Mouse (Mus musculus) forebrain, embryonic 12.5 days (tissue): ENCODE measurements around the gene Cyb561a3. TPM values are rescaled to one million over a fixed set of nuclear protein-coding genes. Genes with fewer than 3 reads are reported as not detected.

Experiments
- ATAC-seq: fragments of 200-750 bp; cut with Nextera tagmentation; 2 replicates; pipeline ENCODE4 v1.8.0; 2017; ENCODE audit warnings: moderate TSS enrichment; ENCODE audit not compliant: low FRiP score
- H3K27ac ChIP-seq: fragments of 300-500 bp; sonication (generic); 2 replicates; pipeline ENCODE4 v1.5.1; 2016; ENCODE audit warnings: mild to moderate bottlenecking
- H3K27me3 ChIP-seq: fragments of 300-500 bp; sonication (generic); 2 replicates; pipeline ENCODE4 v1.6.1; 2016; ENCODE audit warnings: mild to moderate bottlenecking
- H3K36me3 ChIP-seq: fragments of 300-500 bp; sonication (generic); replicated peaks from 2 replicates; pipeline ENCODE4 v1.6.1; 2016; ENCODE audit warnings: mild to moderate bottlenecking
- H3K4me1 ChIP-seq: fragments of 300-500 bp; sonication (generic); 2 replicates; pipeline ENCODE4 v1.6.1; 2016
- H3K4me2 ChIP-seq: fragments of 300-500 bp; sonication (generic); 2 replicates; pipeline ENCODE4 v1.6.1; 2016; ENCODE audit warnings: mild to moderate bottlenecking, moderate library complexity
- H3K4me3 ChIP-seq: fragments of 300-500 bp; sonication (generic); replicated peaks from 2 replicates; pipeline ENCODE4 v1.5.1; 2016; ENCODE audit warnings: mild to moderate bottlenecking
- H3K9ac ChIP-seq: fragments of 300-500 bp; sonication (generic); 2 replicates; pipeline ENCODE4 v1.6.1; 2016; ENCODE audit warnings: mild to moderate bottlenecking
- H3K9me3 ChIP-seq: fragments of 300-500 bp; sonication (generic); 2 replicates; pipeline ENCODE4 v1.6.1; 2016
- WGBS: fragments of 180-500 bp; shearing (Covaris S2); methylation state at CpG from one replicate; pipeline ENCODE4 v1.1.7; 2016; 5-methylcytosine and 5-hydroxymethylcytosine counted together
- polyA plus RNA-seq: library from polyadenylated mRNA; unstranded; fragments of >200 nt; fragmentation: Nextera tagmentation; extraction: Ambion mirVana; gene quantifications from 2 replicates; pipeline ENCODE4 v1.2.1, GENCODE M21; 2016

Gene Cyb561a3
- polyA plus RNA-seq, 1 experiment from 2014 or later, result 17.1 TPM

- H3K27ac ChIP-seq, result no peak overlapping the region
- 81% methylated on average over 4 of the region's 4 CpGs for WGBS
- H3K9me3 ChIP-seq, result no peaks in the 10 kb centered on the region
- H3K9ac ChIP-seq, result no peak overlapping the region
- H3K27me3 ChIP-seq, result no peaks in the 10 kb centered on the region
- peaks cover 10% of the 10 kb centered on the region for H3K36me3 ChIP-seq
- ATAC-seq, result no peak
- no peak overlapping the region for H3K4me2 ChIP-seq
- H3K4me3 ChIP-seq, result no peak overlapping the region
- H3K4me1 ChIP-seq, result no peaks in the 10 kb centered on the region
These were observed 11.8 kb upstream of the Cyb561a3 start for GRCm38 (mm10) chr19:10565217-10565616.

- ATAC-seq, result no peak
- Histone ChIP-seq H3K9ac (no peak overlapping the region), H3K27me3 (no peaks in the 10 kb centered on the region), H3K9me3 (no peaks in the 10 kb centered on the region), H3K4me1 (no peaks in the 10 kb centered on the region), H3K36me3 (peaks cover 52% of the 10 kb centered on the region), H3K27ac (no peak overlapping the region), H3K4me2 (no peak overlapping the region), H3K4me3 (no peak overlapping the region)
- WGBS, result 93% methylated on average over 6 of the region's 6 CpGs
These were observed 7.3 kb upstream of the Cyb561a3 start for GRCm38 (mm10) chr19:10569627-10570026.

GRCm38 (mm10) chr19:10580102-10580501 lies 3.1 kb downstream of the Cyb561a3 start:
- H3K4me1 ChIP-seq, result peaks cover 17% of the 10 kb centered on the region
- no peaks in the 10 kb centered on the region for H3K27me3 ChIP-seq
- H3K4me2 ChIP-seq, result no peak overlapping the region
- no peak for ATAC-seq
- no peaks in the 10 kb centered on the region for H3K9me3 ChIP-seq
- WGBS, result 77% methylated on average over 3 of the region's 3 CpGs
- H3K4me3 ChIP-seq, result no peak overlapping the region
- H3K9ac ChIP-seq, result no peak overlapping the region
- H3K27ac ChIP-seq, result no peak overlapping the region
- H3K36me3 ChIP-seq, result peaks cover 11% of the 10 kb centered on the region

GRCm38 (mm10) chr19:10580761-10581160 lies 3.8 kb downstream of the Cyb561a3 start:
- ATAC-seq, result no peak
- H3K9ac ChIP-seq, result no peak overlapping the region
- peaks cover 17% of the 10 kb centered on the region for H3K4me1 ChIP-seq
- H3K4me2 ChIP-seq, result no peak overlapping the region
- WGBS, result 84% methylated on average over 3 of the region's 3 CpGs
- H3K27ac ChIP-seq, result no peak overlapping the region
- H3K27me3 ChIP-seq, result no peaks in the 10 kb centered on the region
- H3K9me3 ChIP-seq, result no peaks in the 10 kb centered on the region
- H3K36me3 ChIP-seq, result peaks cover 9% of the 10 kb centered on the region; the same call in 1 of the 2 replicates
- H3K4me3 ChIP-seq, result no peak overlapping the region

GRCm38 (mm10) chr19:10581984-10582383 lies 5.0 kb downstream of the Cyb561a3 start:
- Histone ChIP-seq H3K27me3 (no peaks in the 10 kb centered on the region), H3K4me3 (no peak overlapping the region), H3K36me3 (peaks cover 9% of the 10 kb centered on the region; the same call in 1 of the 2 replicates), H3K4me1 (peaks cover 11% of the 10 kb centered on the region), H3K9ac (no peak overlapping the region), H3K4me2 (no peak overlapping the region), H3K27ac (no peak overlapping the region), H3K9me3 (no peaks in the 10 kb centered on the region)
- ATAC-seq, result no peak
- 91% methylated on average over 6 of the region's 6 CpGs for WGBS

GRCm38 (mm10) chr19:10583550-10584146 lies 6.7 kb downstream of the Cyb561a3 start:
- 72% methylated on average over 7 of the region's 7 CpGs for WGBS
- H3K4me2 ChIP-seq, result no peak overlapping the region
- no peak overlapping the region for H3K27ac ChIP-seq
- H3K36me3 ChIP-seq, result peaks cover 12% of the 10 kb centered on the region; the same call in 1 of the 2 replicates
- no peak overlapping the region for H3K9ac ChIP-seq
- peaks cover 1% of the 10 kb centered on the region for H3K4me1 ChIP-seq
- H3K9me3 ChIP-seq, result no peaks in the 10 kb centered on the region
- no peak overlapping the region for H3K4me3 ChIP-seq
- no peak for ATAC-seq
- no peaks in the 10 kb centered on the region for H3K27me3 ChIP-seq

- 89% methylated on average over 8 of the region's 8 CpGs for WGBS
- Histone ChIP-seq H3K36me3 (peaks cover 16% of the 10 kb centered on the region; the same call in 1 of the 2 replicates), H3K27ac (no peak overlapping the region), H3K9ac (no peak overlapping the region), H3K4me2 (no peak overlapping the region), H3K27me3 (no peaks in the 10 kb centered on the region), H3K4me3 (no peak overlapping the region), H3K9me3 (no peaks in the 10 kb centered on the region), H3K4me1 (no peaks in the 10 kb centered on the region; the same call in 1 of the 2 replicates)
- no peak for ATAC-seq
These were observed 8.1 kb downstream of the Cyb561a3 start for GRCm38 (mm10) chr19:10585112-10585511.

- no peak overlapping the region for H3K9ac ChIP-seq
- no peaks in the 10 kb centered on the region; the same call in 1 of the 2 replicates for H3K4me1 ChIP-seq
- H3K4me3 ChIP-seq, result no peak overlapping the region
- no peaks in the 10 kb centered on the region for H3K9me3 ChIP-seq
- WGBS, result 86% methylated on average over 8 of the region's 8 CpGs
- H3K4me2 ChIP-seq, result no peak overlapping the region
- H3K36me3 ChIP-seq, result peaks cover 17% of the 10 kb centered on the region; the same call in 1 of the 2 replicates
- no peak for ATAC-seq
- H3K27me3 ChIP-seq, result no peaks in the 10 kb centered on the region
- no peak overlapping the region for H3K27ac ChIP-seq
These were observed 10.3 kb downstream of the Cyb561a3 start for GRCm38 (mm10) chr19:10587231-10587630.

- WGBS, result 63% methylated on average over 5 of the region's 5 CpGs
- no peak overlapping the region for H3K27ac ChIP-seq
- H3K27me3 ChIP-seq, result no peaks in the 10 kb centered on the region
- no peak overlapping the region for H3K4me3 ChIP-seq
- H3K9me3 ChIP-seq, result no peaks in the 10 kb centered on the region
- H3K36me3 ChIP-seq, result peaks cover 29% of the 10 kb centered on the region
- no peaks in the 10 kb centered on the region; the same call in 1 of the 2 replicates for H3K4me1 ChIP-seq
- ATAC-seq, result no peak
- no peak overlapping the region for H3K9ac ChIP-seq
- no peak overlapping the region for H3K4me2 ChIP-seq
These were observed 12.3 kb downstream of the Cyb561a3 start for GRCm38 (mm10) chr19:10589127-10589857.

GRCm38 (mm10) chr19:10590301-10590700 lies 13.3 kb downstream of the Cyb561a3 start:
- no peak overlapping the region for H3K9ac ChIP-seq
- 70% methylated on average over 3 of the region's 3 CpGs for WGBS
- no peaks in the 10 kb centered on the region for H3K9me3 ChIP-seq
- H3K4me1 ChIP-seq, result no peaks in the 10 kb centered on the region; the same call in 1 of the 2 replicates
- H3K4me3 ChIP-seq, result no peak overlapping the region
- H3K27ac ChIP-seq, result no peak overlapping the region
- no peaks in the 10 kb centered on the region for H3K27me3 ChIP-seq
- peaks cover 36% of the 10 kb centered on the region for H3K36me3 ChIP-seq
- ATAC-seq, result no peak
- no peak overlapping the region for H3K4me2 ChIP-seq

GRCm38 (mm10) chr19:10591659-10592377 lies 14.8 kb downstream of the Cyb561a3 start:
- H3K4me3 ChIP-seq, result no peak overlapping the region
- H3K36me3 ChIP-seq, result peaks cover 45% of the 10 kb centered on the region
- WGBS, result 94% methylated on average over 6 of the region's 6 CpGs

GRCm38 (mm10) chr19:10598188-10598587 lies 21.2 kb downstream of the Cyb561a3 start:
- Histone ChIP-seq H3K36me3 (peaks cover 50% of the 10 kb centered on the region), H3K9me3 (no peaks in the 10 kb centered on the region), H3K27me3 (no peaks in the 10 kb centered on the region), H3K4me1 (peaks cover 9% of the 10 kb centered on the region), H3K27ac (no peak overlapping the region), H3K9ac (no peak overlapping the region), H3K4me3 (no peak overlapping the region), H3K4me2 (no peak overlapping the region)
- WGBS, result 41% methylated on average over 3 of the region's 3 CpGs
- no peak for ATAC-seq

More at GRCm38 (mm10) chr19:10591659-10592377, 14.8 kb downstream of the Cyb561a3 start:
- Histone ChIP-seq H3K9me3 (no peaks in the 10 kb centered on the region), H3K27ac (no peak overlapping the region), H3K9ac (no peak overlapping the region), H3K27me3 (no peaks in the 10 kb centered on the region), H3K4me1 (no peaks in the 10 kb centered on the region; the same call in 1 of the 2 replicates), H3K4me2 (no peak overlapping the region)
- no peak for ATAC-seq
